Mouse (Mus musculus) kidney, adult 11 months (tissue): ENCODE measurements around the gene Max.

ENCODE experiments used
- DNase-seq: peaks from one replicate; pipeline ENCODE4 v3.0.0; 2022

Max gene

GRCm38 (mm10) chr12:76954698-76955423 is 7.1 kb downstream of the Max start:
- peak; percentile 83 for DNase-seq

DNA sequence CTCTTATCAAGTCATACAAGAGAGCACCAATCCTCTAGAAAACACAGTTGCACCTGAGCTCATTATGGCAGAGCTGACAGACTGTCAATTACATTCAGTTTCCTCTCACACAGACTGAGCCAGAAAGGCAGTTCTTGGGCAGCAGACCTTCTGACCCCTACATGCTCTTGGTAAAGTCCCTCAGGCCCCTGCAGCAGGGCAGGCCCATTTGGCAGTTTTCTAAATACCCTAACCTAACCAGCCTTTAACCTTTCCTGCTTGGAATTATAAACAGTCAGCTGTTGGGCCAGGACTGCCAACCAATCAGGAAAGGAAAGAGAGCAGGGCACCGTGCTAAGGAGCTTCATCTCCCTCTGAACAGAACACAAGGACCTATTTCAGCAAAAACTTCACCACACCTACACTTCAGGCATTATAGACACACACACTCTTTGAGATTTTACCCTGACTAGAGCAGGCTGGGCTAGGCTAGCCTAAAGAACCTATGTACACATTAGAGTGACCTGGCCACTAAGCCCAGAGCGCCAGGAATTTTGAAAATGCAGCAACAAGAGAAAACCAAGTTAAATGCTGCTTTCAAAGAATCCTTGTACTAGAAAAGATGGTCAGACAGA is 8.1 kb downstream of the Max start:
- peak; percentile 70 for DNase-seq

- no peak for DNase-seq
Measured at GRCm38 (mm10) chr12:76950330-76950729, 11.7 kb downstream of the Max start.

- DNase-seq: no peak
Measured at GRCm38 (mm10) chr12:76948781-76949180, 13.2 kb downstream of the Max start.

GRCm38 (mm10) chr12:76948185-76948584 is 13.8 kb downstream of the Max start:
- no peak for DNase-seq

- no peak for DNase-seq
Measured at GRCm38 (mm10) chr12:76947487-76947886, 14.5 kb downstream of the Max start.

- DNase-seq: no peak
Measured at GRCm38 (mm10) chr12:76943466-76943865, 18.5 kb downstream of the Max start.

DNA sequence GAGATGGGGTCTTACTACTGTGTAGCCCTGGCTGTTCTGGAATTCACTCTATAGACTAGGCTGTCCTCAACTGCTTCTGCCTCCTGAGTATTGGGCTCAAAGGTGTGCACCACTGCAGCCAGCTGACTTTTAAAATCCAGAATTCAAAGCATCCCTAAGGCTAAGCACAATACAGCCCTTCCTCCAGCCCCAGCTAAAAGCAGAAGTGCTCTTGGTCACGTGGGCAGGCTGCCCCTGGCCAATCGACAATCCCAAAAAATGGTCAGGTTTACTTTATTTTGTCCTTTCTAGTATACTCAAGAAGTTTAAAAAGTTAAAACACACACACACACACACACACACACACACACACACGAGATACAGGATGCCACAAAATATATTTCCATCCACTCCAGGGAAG is 19.0 kb downstream of the Max start:
- no peak for DNase-seq

DNA sequence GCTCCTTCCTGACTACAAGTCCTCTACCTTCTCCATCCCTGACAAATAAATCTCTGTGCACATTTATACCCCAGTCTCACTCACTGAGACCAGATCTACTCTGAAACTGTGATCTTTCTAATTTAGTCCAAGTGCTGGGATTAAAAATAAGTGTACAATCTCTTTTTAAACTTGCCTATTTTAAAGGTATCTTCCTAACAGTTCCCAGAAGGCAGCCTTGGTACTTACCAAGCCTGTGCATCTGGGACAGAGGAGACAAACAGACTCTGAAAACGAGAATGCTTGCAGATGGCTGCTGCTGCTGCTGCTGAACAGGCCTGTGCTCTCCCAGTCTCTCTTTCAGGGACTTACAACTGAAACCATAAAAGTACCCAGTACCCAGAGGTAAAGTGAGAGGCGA is 19.5 kb downstream of the Max start:
- no peak for DNase-seq

DNA sequence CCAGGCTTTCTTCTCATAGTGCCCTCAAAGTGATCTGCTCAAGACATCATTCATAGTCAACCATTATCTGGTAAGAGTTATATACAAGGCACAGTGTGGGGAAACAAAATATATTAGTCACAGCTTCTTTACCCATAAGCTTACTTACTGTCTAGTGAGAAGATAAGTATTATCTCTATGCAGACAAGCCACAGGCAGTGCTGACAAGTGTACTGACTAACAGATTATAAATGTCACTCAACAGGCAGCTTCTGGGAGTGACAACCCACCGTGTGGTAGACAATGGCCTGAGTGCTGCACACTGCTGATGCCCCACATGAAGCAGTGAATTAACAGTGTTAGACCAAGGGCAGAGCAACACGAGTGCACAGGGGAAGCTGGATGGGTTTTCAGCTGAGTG is 20.5 kb downstream of the Max start:
- DNase-seq: no peak

- DNase-seq: no peak
Measured at GRCm38 (mm10) chr12:76938013-76938412, 24.0 kb downstream of the Max start.

- no peak for DNase-seq
Measured at GRCm38 (mm10) chr12:76936211-76936610, 25.8 kb downstream of the Max start.

DNA sequence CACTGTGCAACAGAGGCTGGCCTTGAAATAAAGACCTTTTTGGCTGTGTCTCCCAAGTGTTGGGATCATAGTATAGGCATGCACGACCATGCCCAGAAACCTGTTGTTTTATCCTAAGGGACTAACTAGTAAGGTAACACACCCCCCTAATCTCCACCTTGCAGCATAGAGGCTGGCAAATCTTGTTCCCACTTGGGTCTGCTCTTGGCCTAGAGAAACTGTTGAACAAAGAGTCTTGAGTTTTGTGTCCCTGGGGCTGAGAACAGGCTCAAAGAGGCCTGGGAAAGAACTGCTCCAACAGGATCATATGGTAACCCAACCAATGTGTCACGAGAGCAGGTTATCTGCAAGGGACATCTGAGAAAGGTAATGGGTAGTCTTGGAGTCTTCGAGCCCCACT is 27.6 kb downstream of the Max start:
- no peak for DNase-seq

DNA sequence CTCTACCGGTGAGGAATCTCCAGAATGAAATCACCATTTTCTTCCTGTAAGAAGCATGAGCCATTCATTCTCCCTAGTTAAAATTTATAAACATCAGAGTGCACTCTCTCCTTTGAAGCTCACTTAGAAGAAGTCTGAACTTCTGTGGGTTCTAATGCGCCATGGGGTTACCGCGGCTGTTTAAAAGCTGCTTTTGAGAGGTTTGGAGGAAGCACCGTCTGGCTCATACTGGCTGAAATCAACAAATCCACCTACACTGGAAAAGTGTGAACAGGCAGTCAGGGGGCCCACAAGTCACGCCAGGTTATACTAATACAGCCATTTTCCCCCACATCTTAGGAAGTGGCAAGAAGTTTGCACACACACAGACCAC is 29.3 kb downstream of the Max start:
- DNase-seq: no peak

- DNase-seq: no peak
Measured at GRCm38 (mm10) chr12:76931739-76932687, 30.0 kb downstream of the Max start.

- no peak for DNase-seq
Measured at GRCm38 (mm10) chr12:76930177-76930576, 31.8 kb downstream of the Max start.

DNA sequence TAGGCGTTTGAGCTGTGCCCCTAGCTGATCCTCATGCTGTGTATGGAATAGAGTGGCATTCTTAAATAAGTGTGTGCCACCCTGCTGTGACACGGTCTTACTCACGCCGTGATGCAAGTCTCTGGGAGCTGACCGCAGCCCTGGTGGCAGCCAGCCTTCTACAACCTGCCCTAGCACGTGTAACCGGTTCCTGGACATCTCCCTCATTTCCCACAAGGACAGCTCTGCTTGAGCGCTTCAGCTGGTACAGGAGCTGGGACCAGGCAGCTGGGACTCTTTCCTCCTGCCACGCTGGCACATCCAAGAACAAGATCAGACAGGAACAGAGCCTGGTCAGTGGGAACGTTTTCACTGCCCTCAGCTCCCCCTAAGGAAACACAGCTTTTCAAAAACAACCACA is 34.5 kb downstream of the Max start:
- peak; percentile 41 for DNase-seq

- DNase-seq: no peak
Measured at GRCm38 (mm10) chr12:76927012-76927411, 35.0 kb downstream of the Max start.

GRCm38 (mm10) chr12:76926338-76926945 is 35.6 kb downstream of the Max start:
- DNase-seq: no peak

- no peak for DNase-seq
Measured at GRCm38 (mm10) chr12:76924904-76925604, 36.9 kb downstream of the Max start.

DNA sequence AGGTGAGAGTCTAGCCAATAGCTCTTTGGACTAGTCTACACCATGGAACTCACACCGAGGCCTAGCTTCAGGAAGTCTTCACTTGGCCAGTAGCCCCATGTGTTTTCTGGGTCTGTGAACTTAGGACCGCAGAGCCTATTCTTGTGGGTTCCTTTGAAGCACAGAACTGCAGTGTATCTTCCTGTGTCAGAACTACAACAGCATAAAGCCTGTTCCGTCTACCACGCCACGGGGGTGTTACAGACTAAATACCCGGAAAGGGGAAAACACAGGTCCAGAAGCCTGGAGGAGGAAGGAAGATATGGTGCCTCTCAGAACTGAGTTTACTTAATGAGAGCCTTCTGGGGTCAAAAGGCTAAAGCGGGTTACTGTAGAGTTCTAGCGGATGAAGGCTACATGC is 38.9 kb downstream of the Max start:
- DNase-seq: no peak

DNA sequence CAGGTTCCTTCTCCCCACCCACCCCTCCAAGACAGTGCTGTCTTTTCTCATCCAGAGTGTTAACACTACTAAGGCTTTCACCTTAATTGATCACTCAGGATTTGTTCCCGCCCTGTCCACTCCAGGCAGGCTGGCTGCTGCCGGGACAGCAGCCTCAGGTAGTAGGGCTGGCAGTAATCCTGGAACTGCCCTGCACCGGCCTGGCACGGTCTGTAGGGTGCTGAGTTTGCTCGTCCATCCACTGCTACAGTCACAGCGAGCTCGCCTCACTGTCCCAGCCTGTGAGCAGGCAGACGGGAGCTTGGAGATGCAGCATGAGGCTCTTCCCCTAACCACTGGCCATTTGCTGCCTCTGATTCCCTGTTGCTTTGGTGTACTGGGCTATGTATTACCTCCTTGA is 41.0 kb downstream of the Max start:
- DNase-seq: no peak

- DNase-seq: no peak
Measured at GRCm38 (mm10) chr12:76920398-76920797, 41.6 kb downstream of the Max start.
